Mouse (Mus musculus): ENCODE results near the gene Gm10842. TPM values are rescaled to one million over a fixed set of nuclear protein-coding genes. Genes with fewer than 3 reads are reported as not detected.
A peak's percentile ranks its signal among the peaks of the same experiment; 100 is the strongest.

Gm10842 gene
- polyA plus RNA-seq, 1 experiment, result not detected

DNA sequence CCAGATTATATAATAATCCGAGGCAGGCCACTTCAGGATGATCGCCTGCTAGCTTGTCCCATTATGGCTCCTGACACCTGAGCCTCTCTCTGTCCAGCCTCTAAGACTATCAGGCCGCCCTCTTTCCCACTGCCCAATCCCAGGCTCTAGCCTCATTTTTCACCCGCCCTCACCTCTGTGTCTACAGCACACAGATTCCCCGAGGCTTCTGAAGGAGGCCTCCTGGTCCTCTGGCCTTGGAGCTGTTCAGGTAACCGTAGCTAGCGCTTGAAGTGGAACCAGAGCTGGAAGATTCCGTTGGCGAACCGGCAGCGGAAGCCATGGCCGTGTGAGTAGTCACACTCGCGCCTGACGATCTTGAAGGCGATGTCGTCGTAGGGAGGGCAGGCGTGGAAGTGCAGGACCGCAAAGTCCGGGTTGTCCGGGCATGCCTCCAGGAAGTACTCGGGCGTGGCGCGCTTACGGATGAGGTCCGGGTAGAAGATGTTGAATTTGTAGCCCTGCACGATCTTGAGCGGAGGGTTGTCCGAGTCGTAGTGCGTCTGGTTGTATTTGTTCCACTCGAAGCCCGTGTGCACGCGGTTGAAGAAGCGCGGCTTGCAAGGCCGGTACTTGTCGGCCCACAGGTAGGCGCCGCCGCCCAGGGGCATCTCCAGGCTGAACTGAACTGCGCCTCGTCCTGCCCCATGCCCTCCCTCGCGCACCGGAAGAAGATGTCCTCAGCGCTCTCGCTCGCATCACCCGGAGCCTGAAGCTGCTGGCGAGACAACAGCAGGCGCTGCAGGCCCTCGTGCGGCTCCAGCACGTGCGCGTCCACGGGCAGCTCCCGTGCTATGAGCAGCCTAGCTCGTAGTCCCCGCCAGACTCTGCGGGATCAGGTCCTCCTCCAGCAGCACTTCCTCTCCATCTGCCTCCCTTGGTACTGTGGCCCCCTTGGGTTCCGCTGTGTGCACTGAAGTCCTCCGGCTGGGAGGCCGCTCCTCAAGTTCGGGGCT, 18.1 kb downstream of the Gm10842 start:
- H3ac ChIP-seq (ENCODE audit: control insufficient read depth, insufficient read length, low read depth), result no peak overlapping the region
- TF ChIP-seq MAX (IDR thresholded peaks at IDR 0.05) (no peak), FOSL1 (IDR thresholded peaks at IDR 0.05; ENCODE audit: insufficient read depth, low read length, poor library complexity, severe bottlenecking) (no peak), MYOD1 (IDR thresholded peaks at IDR 0.05; ENCODE audit: control insufficient read depth, insufficient read length, low read depth) (no peak), CTCF (IDR thresholded peaks at IDR 0.05; ENCODE audit: control insufficient read depth, insufficient read depth, insufficient read length) (no peak), CEBPB (IDR thresholded peaks at IDR 0.05; ENCODE audit: low read depth) (no peak), MYOG (IDR thresholded peaks at IDR 0.05; ENCODE audit: control insufficient read depth, extremely low read depth, insufficient read length) (no peak), USF1 (IDR thresholded peaks at IDR 0.05; ENCODE audit: low read depth) (no peak)
- H3K27me3 ChIP-seq (ENCODE audit: control insufficient read depth, insufficient read depth, insufficient read length), result no peaks in the 10 kb centered on the region
- H3K4me3 ChIP-seq (ENCODE audit: insufficient read depth, poor library complexity, severe bottlenecking), result no peak overlapping the region
- H3K36me3 ChIP-seq (ENCODE audit: control insufficient read depth, insufficient read depth), result no peaks in the 10 kb centered on the region
- H3K79me2 ChIP-seq (ENCODE audit: control insufficient read depth, insufficient read depth), result no peaks in the 10 kb centered on the region
- no peaks in the 10 kb centered on the region for H3K79me3 ChIP-seq (ENCODE audit: low read depth)

- H3K79me2 ChIP-seq (ENCODE audit: control insufficient read depth, insufficient read depth), result no peaks in the 10 kb centered on the region
- no peaks in the 10 kb centered on the region for H3K79me3 ChIP-seq (ENCODE audit: low read depth)
- H3K36me3 ChIP-seq (ENCODE audit: control insufficient read depth, insufficient read depth), result no peaks in the 10 kb centered on the region
- no peak overlapping the region for H3ac ChIP-seq (ENCODE audit: control insufficient read depth, insufficient read length, low read depth)
- TF ChIP-seq MYOG (IDR thresholded peaks at IDR 0.05; ENCODE audit: control insufficient read depth, extremely low read depth, insufficient read length) (no peak), CTCF (IDR thresholded peaks at IDR 0.05; ENCODE audit: control insufficient read depth, insufficient read depth, insufficient read length) (no peak), MYOD1 (IDR thresholded peaks at IDR 0.05; ENCODE audit: control insufficient read depth, insufficient read length, low read depth) (no peak), MAX (IDR thresholded peaks at IDR 0.05) (no peak), USF1 (IDR thresholded peaks at IDR 0.05; ENCODE audit: low read depth) (no peak), CEBPB (IDR thresholded peaks at IDR 0.05; ENCODE audit: low read depth) (no peak), FOSL1 (IDR thresholded peaks at IDR 0.05; ENCODE audit: insufficient read depth, low read length, poor library complexity, severe bottlenecking) (no peak)
- no peak overlapping the region for H3K4me3 ChIP-seq (ENCODE audit: insufficient read depth, poor library complexity, severe bottlenecking)
- H3K27me3 ChIP-seq (ENCODE audit: control insufficient read depth, insufficient read depth, insufficient read length), result no peaks in the 10 kb centered on the region
Observed at GRCm38 (mm10) chr11:105166780-105167179, 20.1 kb downstream of the Gm10842 start.

DNA sequence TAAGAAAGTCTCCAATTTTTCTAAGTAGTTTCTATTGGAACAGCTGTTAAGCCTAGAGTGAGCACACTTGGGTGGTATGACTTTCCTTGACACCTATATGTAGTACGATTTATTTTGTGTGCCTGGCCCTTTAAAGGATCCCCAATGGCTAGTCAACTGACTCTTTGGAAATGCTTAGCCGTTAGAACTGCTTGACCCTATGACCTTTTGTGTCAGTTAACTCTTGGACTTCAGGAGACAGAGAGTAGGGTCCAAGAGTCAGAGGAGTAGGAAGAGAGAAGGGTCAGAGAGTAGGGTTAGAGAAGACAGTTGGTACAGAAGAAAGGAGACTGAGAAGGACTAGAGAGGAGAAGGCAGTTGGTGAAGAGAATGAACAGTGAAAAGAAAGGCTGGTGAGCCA, 31.8 kb downstream of the Gm10842 start, which contains the start of gene Tlk2:
TSS of gene Tlk2 (plus strand) at position 292 of the 400 bp plus-strand sequence.
- Histone ChIP-seq H3K79me2 (ENCODE audit: control insufficient read depth, insufficient read depth) (peaks cover 40% of the 10 kb centered on the region), H3ac (ENCODE audit: control insufficient read depth, insufficient read length, low read depth) (no peak within 1 kb of the TSS), H3K4me3 (ENCODE audit: insufficient read depth, poor library complexity, severe bottlenecking) (no peak within 1 kb of the TSS), H3K36me3 (ENCODE audit: control insufficient read depth, insufficient read depth) (peaks cover 6% of the 10 kb centered on the region), H3K79me3 (ENCODE audit: low read depth) (peaks cover 17% of the 10 kb centered on the region), H3K27me3 (ENCODE audit: control insufficient read depth, insufficient read depth, insufficient read length) (no peaks in the 10 kb centered on the region)
- TF ChIP-seq FOSL1 (IDR thresholded peaks at IDR 0.05; ENCODE audit: insufficient read depth, low read length, poor library complexity, severe bottlenecking) (no peak), MYOD1 (IDR thresholded peaks at IDR 0.05; ENCODE audit: control insufficient read depth, insufficient read length, low read depth) (no peak), CEBPB (IDR thresholded peaks at IDR 0.05; ENCODE audit: low read depth) (no peak)

- peaks cover 50% of the 10 kb centered on the region for H3K79me2 ChIP-seq (ENCODE audit: control insufficient read depth, insufficient read depth)
- H3ac ChIP-seq (ENCODE audit: control insufficient read depth, insufficient read length, low read depth), result no peak overlapping the region
- no peaks in the 10 kb centered on the region for H3K27me3 ChIP-seq (ENCODE audit: control insufficient read depth, insufficient read depth, insufficient read length)
- H3K36me3 ChIP-seq (ENCODE audit: control insufficient read depth, insufficient read depth), result peaks cover 14% of the 10 kb centered on the region
- TF ChIP-seq MYOD1 (IDR thresholded peaks at IDR 0.05; ENCODE audit: control insufficient read depth, insufficient read length, low read depth) (no peak), CTCF (IDR thresholded peaks at IDR 0.05; ENCODE audit: control insufficient read depth, insufficient read depth, insufficient read length) (no peak), FOSL1 (IDR thresholded peaks at IDR 0.05; ENCODE audit: insufficient read depth, low read length, poor library complexity, severe bottlenecking) (no peak), MYOG (IDR thresholded peaks at IDR 0.05; ENCODE audit: control insufficient read depth, extremely low read depth, insufficient read length) (no peak), MAX (IDR thresholded peaks at IDR 0.05) (no peak), CEBPB (IDR thresholded peaks at IDR 0.05; ENCODE audit: low read depth) (no peak), USF1 (IDR thresholded peaks at IDR 0.05; ENCODE audit: low read depth) (no peak)
- peaks cover 27% of the 10 kb centered on the region for H3K79me3 ChIP-seq (ENCODE audit: low read depth)
- no peak overlapping the region for H3K4me3 ChIP-seq (ENCODE audit: insufficient read depth, poor library complexity, severe bottlenecking)
Observed at GRCm38 (mm10) chr11:105179523-105179922, 32.8 kb downstream of the Gm10842 start.

- Histone ChIP-seq H3K79me2 (ENCODE audit: control insufficient read depth, insufficient read depth) (peaks cover 60% of the 10 kb centered on the region), H3K27me3 (ENCODE audit: control insufficient read depth, insufficient read depth, insufficient read length) (no peaks in the 10 kb centered on the region), H3ac (ENCODE audit: control insufficient read depth, insufficient read length, low read depth) (peak overlapping the region; percentile 81), H3K36me3 (ENCODE audit: control insufficient read depth, insufficient read depth) (peaks cover 25% of the 10 kb centered on the region), H3K4me3 (ENCODE audit: insufficient read depth, poor library complexity, severe bottlenecking) (peak overlapping the region; percentile 94), H3K79me3 (ENCODE audit: low read depth) (peaks cover 37% of the 10 kb centered on the region)
- TF ChIP-seq FOSL1 (IDR thresholded peaks at IDR 0.05; ENCODE audit: insufficient read depth, low read length, poor library complexity, severe bottlenecking) (no peak), MYOG (IDR thresholded peaks at IDR 0.05; ENCODE audit: control insufficient read depth, extremely low read depth, insufficient read length) (no peak), CTCF (IDR thresholded peaks at IDR 0.05; ENCODE audit: control insufficient read depth, insufficient read depth, insufficient read length) (no peak), MAX (IDR thresholded peaks at IDR 0.05) (no peak), CEBPB (IDR thresholded peaks at IDR 0.05; ENCODE audit: low read depth) (no peak), MYOD1 (IDR thresholded peaks at IDR 0.05; ENCODE audit: control insufficient read depth, insufficient read length, low read depth) (no peak), USF1 (IDR thresholded peaks at IDR 0.05; ENCODE audit: low read depth) (no peak)
Observed at GRCm38 (mm10) chr11:105180471-105181091, 33.9 kb downstream of the Gm10842 start.
